Comparison of ENCODE assay signal across 8 mouse cellular contexts in the genomic region with DNA sequence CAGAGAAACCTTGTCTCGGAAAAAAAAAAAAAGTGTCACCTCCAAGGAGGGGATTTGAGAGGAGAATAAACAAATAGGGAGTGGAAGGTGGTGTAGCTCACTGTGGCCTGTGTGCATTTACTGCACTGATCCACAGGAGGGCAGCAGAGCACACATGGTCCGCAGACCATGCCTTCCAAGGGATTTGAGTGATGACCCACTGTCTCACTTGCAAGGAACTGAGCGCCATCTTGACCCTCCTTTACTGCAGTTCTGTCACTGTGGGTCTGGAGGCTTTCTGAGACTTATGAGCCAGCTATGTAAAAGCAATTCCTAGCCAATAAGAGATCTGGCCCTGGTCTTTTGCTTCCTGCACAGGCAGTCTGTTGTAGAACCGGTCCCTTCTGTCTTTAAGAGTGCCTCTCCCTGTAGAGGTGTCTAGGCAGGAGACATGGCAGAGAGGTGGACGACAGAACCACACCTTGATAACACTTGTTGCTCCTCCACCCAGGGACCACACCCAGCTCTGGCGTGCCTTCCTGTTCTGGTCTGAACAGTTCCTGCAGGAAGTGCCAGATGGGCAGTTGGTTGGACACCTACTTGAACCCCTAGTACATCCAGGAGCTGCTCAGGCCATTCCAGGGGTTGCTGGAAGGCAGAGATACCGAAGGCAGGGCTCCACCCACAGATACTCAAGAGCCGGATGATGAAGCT. TPM values are rescaled to one million over a fixed set of nuclear protein-coding genes. Genes with fewer than 3 reads are reported as not detected.
A peak's percentile ranks its signal among the peaks of the same experiment; 100 is the strongest.
DNase-seq lines count a peak whose midpoint lies in the region; ATAC-seq and TF ChIP-seq lines count a peak whose summit lies in the region.

No protein-coding gene starts in this region.

- H3K27ac ChIP-seq in forebrain, embryonic 11.5 days (ENCODE audit: low read depth, low read length) = no peak overlapping the region
- H3K27ac ChIP-seq in forebrain, embryonic 13.5 days = no peak overlapping the region
- H3K27ac ChIP-seq in embryonic facial prominence, embryonic 11.5 days (replicated peaks; ENCODE audit: low read depth, low read length) = no peak overlapping the region
- no peak overlapping the region for H3K27ac ChIP-seq in intestine, embryonic 16.5 days (ENCODE audit: low read length)
- H3K27ac ChIP-seq in lung, embryonic 16.5 days (ENCODE audit: low read length) = no peak overlapping the region
- peak overlapping the region; percentile 59 for H3K27ac ChIP-seq in small intestine, adult 2 months (ENCODE audit: insufficient read depth, low read depth, low read length)

- peak; percentile 87; the same call in 1 of the 2 replicates for TF ChIP-seq CTCF in small intestine, adult 2 months (IDR thresholded peaks at IDR 0.05; ENCODE audit: extremely low read depth, insufficient read length, insufficient replicate concordance, low read depth, low read length)

- H3K4me3 ChIP-seq in forebrain, embryonic 11.5 days (ENCODE audit: low read depth, low read length) = no peak overlapping the region
- H3K4me3 ChIP-seq in forebrain, embryonic 13.5 days = no peak overlapping the region
- H3K4me3 ChIP-seq in embryonic facial prominence, embryonic 11.5 days (ENCODE audit: low read depth, low read length) = no peak overlapping the region
- no peak overlapping the region for H3K4me3 ChIP-seq in intestine, embryonic 16.5 days (ENCODE audit: low read length)
- H3K4me3 ChIP-seq in lung, embryonic 16.5 days (ENCODE audit: low read length) = no peak overlapping the region
- no peak overlapping the region for H3K4me3 ChIP-seq in small intestine, adult 2 months (ENCODE audit: low read depth, low read length)

- H3K27me3 ChIP-seq in forebrain, embryonic 11.5 days (ENCODE audit: control insufficient read depth, insufficient read depth, low read length) = no peaks in the 10 kb centered on the region
- H3K27me3 ChIP-seq in forebrain, embryonic 13.5 days = peaks cover 10% of the 10 kb centered on the region; the same call in 1 of the 2 replicates
- peaks cover 11% of the 10 kb centered on the region for H3K27me3 ChIP-seq in embryonic facial prominence, embryonic 11.5 days (ENCODE audit: control insufficient read depth, insufficient read depth, low read length)
- H3K27me3 ChIP-seq in intestine, embryonic 16.5 days (replicated peaks; ENCODE audit: control insufficient read depth, insufficient read depth, low read length) = no peaks in the 10 kb centered on the region
- peaks cover 17% of the 10 kb centered on the region for H3K27me3 ChIP-seq in lung, embryonic 16.5 days (ENCODE audit: control insufficient read depth, insufficient read depth, low read depth, low read length)
- no peaks in the 10 kb centered on the region for H3K27me3 ChIP-seq in small intestine, adult 2 months (ENCODE audit: control insufficient read depth, insufficient read depth, low read length)

- peaks cover 2% of the 10 kb centered on the region; the same call in 1 of the 2 replicates for H3K4me1 ChIP-seq in forebrain, embryonic 11.5 days (replicated peaks; ENCODE audit: control insufficient read depth, insufficient read depth, low read length)
- peaks cover 18% of the 10 kb centered on the region for H3K4me1 ChIP-seq in forebrain, embryonic 13.5 days
- H3K4me1 ChIP-seq in embryonic facial prominence, embryonic 11.5 days (ENCODE audit: control insufficient read depth, insufficient read depth, low read length) = no peaks in the 10 kb centered on the region; the same call in 1 of the 2 replicates
- H3K4me1 ChIP-seq in intestine, embryonic 16.5 days (ENCODE audit: control insufficient read depth, insufficient read depth, low read length) = peaks cover 23% of the 10 kb centered on the region
- peaks cover 17% of the 10 kb centered on the region for H3K4me1 ChIP-seq in lung, embryonic 16.5 days (replicated peaks; ENCODE audit: control insufficient read depth, insufficient read depth, low read length)
- peaks cover 19% of the 10 kb centered on the region for H3K4me1 ChIP-seq in small intestine, adult 2 months (ENCODE audit: control insufficient read depth, insufficient read depth, insufficient read length, low read length)

- H3K9me3 ChIP-seq in forebrain, embryonic 11.5 days (ENCODE audit: control insufficient read depth, low read length) = no peaks in the 10 kb centered on the region
- H3K9me3 ChIP-seq in forebrain, embryonic 13.5 days (replicated peaks) = no peaks in the 10 kb centered on the region
- no peaks in the 10 kb centered on the region for H3K9me3 ChIP-seq in embryonic facial prominence, embryonic 11.5 days (replicated peaks; ENCODE audit: control insufficient read depth, low read length)
- H3K9me3 ChIP-seq in intestine, embryonic 16.5 days (ENCODE audit: control insufficient read depth, low read length) = no peaks in the 10 kb centered on the region
- H3K9me3 ChIP-seq in lung, embryonic 16.5 days (ENCODE audit: control insufficient read depth, low read length) = no peaks in the 10 kb centered on the region

- no peak for ATAC-seq in forebrain, embryonic 11.5 days (replicated peaks; ENCODE audit: low FRiP score)
- ATAC-seq in forebrain, embryonic 13.5 days = no peak
- no peak for ATAC-seq in embryonic facial prominence, embryonic 11.5 days (replicated peaks; ENCODE audit: insufficient number of reproducible peaks, low FRiP score, low TSS enrichment, low read depth)
- peak; percentile 25; the same call in 1 of the 2 replicates for ATAC-seq in intestine, embryonic 16.5 days
- peak; percentile 37; the same call in 1 of the 2 replicates for ATAC-seq in lung, embryonic 16.5 days (ENCODE audit: low read depth)

- DNase-seq in forebrain, embryonic 11.5 days (ENCODE audit: low spot score) = peak; percentile 83
- DNase-seq in 3134 (ENCODE audit: extremely low read depth, insufficient read length, low spot score) = peak; percentile 28
- DNase-seq in adrenal gland, postnatal 25 days = peak; percentile 60
- DNase-seq in embryonic facial prominence, embryonic 11.5 days (ENCODE audit: low spot score) = peak; percentile 76

- no peak overlapping the region for H3K9ac ChIP-seq in forebrain, embryonic 11.5 days (ENCODE audit: low read length)
- H3K9ac ChIP-seq in forebrain, embryonic 13.5 days = no peak overlapping the region
- no peak overlapping the region for H3K9ac ChIP-seq in embryonic facial prominence, embryonic 11.5 days (replicated peaks; ENCODE audit: low read length)
- H3K9ac ChIP-seq in intestine, embryonic 16.5 days (ENCODE audit: low read depth, low read length) = no peak overlapping the region
- no peak overlapping the region for H3K9ac ChIP-seq in lung, embryonic 16.5 days (ENCODE audit: low read length)

- no peak overlapping the region for H3K4me2 ChIP-seq in forebrain, embryonic 11.5 days (ENCODE audit: low read depth, low read length, severe bottlenecking)
- no peak overlapping the region for H3K4me2 ChIP-seq in forebrain, embryonic 13.5 days
- H3K4me2 ChIP-seq in embryonic facial prominence, embryonic 11.5 days (ENCODE audit: low read depth, low read length) = no peak overlapping the region
- H3K4me2 ChIP-seq in intestine, embryonic 16.5 days (ENCODE audit: low read depth, low read length) = no peak overlapping the region
- no peak overlapping the region for H3K4me2 ChIP-seq in lung, embryonic 16.5 days (ENCODE audit: low read depth, low read length)

- H3K36me3 ChIP-seq in forebrain, embryonic 11.5 days (ENCODE audit: control insufficient read depth, insufficient read depth, low read length) = no peaks in the 10 kb centered on the region
- H3K36me3 ChIP-seq in forebrain, embryonic 13.5 days (ENCODE audit: poor library complexity, severe bottlenecking) = no peaks in the 10 kb centered on the region
- no peaks in the 10 kb centered on the region for H3K36me3 ChIP-seq in embryonic facial prominence, embryonic 11.5 days (replicated peaks; ENCODE audit: control insufficient read depth, insufficient read depth, low read depth, low read length)
- no peaks in the 10 kb centered on the region for H3K36me3 ChIP-seq in intestine, embryonic 16.5 days (ENCODE audit: control insufficient read depth, insufficient read depth, low read length)
- H3K36me3 ChIP-seq in lung, embryonic 16.5 days (ENCODE audit: control insufficient read depth, insufficient read depth, low read length) = no peaks in the 10 kb centered on the region
- H3K36me3 ChIP-seq in small intestine, adult 2 months (ENCODE audit: control insufficient read depth, insufficient read depth, low read length) = peaks cover 27% of the 10 kb centered on the region

- WGBS in forebrain, embryonic 11.5 days = 58% methylated on average over 8 of the region's 8 CpGs
- WGBS in forebrain, embryonic 13.5 days = 51% methylated on average over 8 of the region's 8 CpGs
- 52% methylated on average over 8 of the region's 8 CpGs for WGBS in embryonic facial prominence, embryonic 11.5 days
- 41% methylated on average over 8 of the region's 8 CpGs for WGBS in intestine, embryonic 16.5 days
- 38% methylated on average over 8 of the region's 8 CpGs for WGBS in lung, embryonic 16.5 days
- 21% methylated on average over 8 of the region's 8 CpGs for WGBS in small intestine, adult 2 months

- no peak for TF ChIP-seq POLR2A in small intestine, adult 2 months (IDR thresholded peaks at IDR 0.05; ENCODE audit: low read depth, low read length)

RNA-seq across cellular contexts. Expression of a gene that starts 13.6 kb away (rescaled TPM):
- 16.2 and 18.8 TPM in 2 replicates for polyA plus RNA-seq in forebrain, embryonic 11.5 days (2014; fragmentation: Nextera tagmentation; extraction: Ambion mirVana)
- polyA plus RNA-seq in forebrain, embryonic 13.5 days (2015; fragmentation: Nextera tagmentation; extraction: Ambion mirVana) = 13.5 and 14.9 TPM in 2 replicates
- total RNA-seq in adrenal gland, postnatal 25 days (2021) = 13.5 and 18.4 TPM in 2 replicates
- polyA plus RNA-seq in embryonic facial prominence, embryonic 11.5 days (2014; fragmentation: Nextera tagmentation; extraction: Ambion mirVana) = 2.0 and 2.8 TPM in 2 replicates
- 10.6 and 11.0 TPM in 2 replicates for polyA plus RNA-seq in intestine, embryonic 16.5 days (2015; fragmentation: Nextera tagmentation; extraction: Ambion mirVana)
- polyA plus RNA-seq in lung, embryonic 16.5 days (2015; fragmentation: Nextera tagmentation; extraction: Ambion mirVana) = 8.0 and 8.3 TPM in 2 replicates
- 37.1 and 104 TPM in 2 replicates for polyA plus RNA-seq in small intestine, adult 2 months (2012; rRNA removed)

RNA-seq across cellular contexts. Expression of a gene that starts 46.7 kb away (rescaled TPM):
- polyA plus RNA-seq in forebrain, embryonic 11.5 days (2014; fragmentation: Nextera tagmentation; extraction: Ambion mirVana) = 62.8 and 69.7 TPM in 2 replicates
- polyA plus RNA-seq in forebrain, embryonic 13.5 days (2015; fragmentation: Nextera tagmentation; extraction: Ambion mirVana) = 34.8 and 38.6 TPM in 2 replicates
- total RNA-seq in adrenal gland, postnatal 25 days (2021) = 82.5 and 88.1 TPM in 2 replicates
- 41.5 and 42.1 TPM in 2 replicates for polyA plus RNA-seq in embryonic facial prominence, embryonic 11.5 days (2014; fragmentation: Nextera tagmentation; extraction: Ambion mirVana)
- polyA plus RNA-seq in intestine, embryonic 16.5 days (2015; fragmentation: Nextera tagmentation; extraction: Ambion mirVana) = 48.0 and 53.7 TPM in 2 replicates
- polyA plus RNA-seq in lung, embryonic 16.5 days (2015; fragmentation: Nextera tagmentation; extraction: Ambion mirVana) = 39.0 and 42.5 TPM in 2 replicates
- polyA plus RNA-seq in small intestine, adult 2 months (2012; rRNA removed) = 26.7 and 43.3 TPM in 2 replicates

Comparison
In these comparisons a context has a peak if more than half of its experiments do, and no peak if none do; other contexts are left out.
1. ATAC-seq: peak in intestine, embryonic 16.5 days (single experiment) and lung, embryonic 16.5 days (single experiment); none in forebrain, embryonic 11.5 days (single experiment), forebrain, embryonic 13.5 days (single experiment) and embryonic facial prominence, embryonic 11.5 days (single experiment).
2. DNase-seq: peak in every context shown above with its lines; median percentile 83 in forebrain, embryonic 11.5 days; 76 in embryonic facial prominence, embryonic 11.5 days; 60 in adrenal gland, postnatal 25 days; 28 in 3134.